Mouse (Mus musculus) ES-E14 (cell line): ENCODE measurements at regions not wholly inside any gene's neighbourhood (a gene's known extent, or its start where the extent isn't known, plus 50 kb on each side); places are given as distances from the start of the nearest gene placed in this dataset.

Source experiments
- DNase-seq: peaks from one replicate; pipeline ENCODE4 v3.0.0-alpha.2; 2013; ENCODE audit warnings: low read depth, low spot score
- H3K27ac ChIP-seq: 2 replicates; pipeline ENCODE4 v1.5.1; 2012; ENCODE audit warnings: low read depth, mild to moderate bottlenecking, low read length, moderate library complexity, mixed read lengths; ENCODE audit not compliant: poor library complexity, insufficient read depth, severe bottlenecking
- H3K36me3 ChIP-seq: 2 replicates; pipeline ENCODE4 v1.6.1; 2012; ENCODE audit warnings: mild to moderate bottlenecking, low read length, moderate library complexity, mixed read lengths; ENCODE audit not compliant: control insufficient read depth, poor library complexity, insufficient read depth, severe bottlenecking
- H3K4me1 ChIP-seq, 2 experiments: fragments of 150-350 bp in 1 of 2; sonication (generic) in 1 of 2; 2 replicates each; pipeline ENCODE4 v1.6.1; 2012; ENCODE audit warnings: low read length in 2 of 2, mild to moderate bottlenecking in 1 of 2, mixed read lengths in 1 of 2; ENCODE audit not compliant: control insufficient read depth in 2 of 2, insufficient read depth in 2 of 2, poor library complexity in 1 of 2
- H3K4me3 ChIP-seq, 2 experiments: fragments of 150-350 bp in 1 of 2; sonication (generic) in 1 of 2; 2 replicates each; pipeline ENCODE4 v1.5.1; 2012; ENCODE audit warnings: low read length in 2 of 2, low read depth in 1 of 2, mild to moderate bottlenecking in 1 of 2, mixed read lengths in 1 of 2; ENCODE audit not compliant: insufficient read depth in 1 of 2, poor library complexity in 1 of 2, severe bottlenecking in 1 of 2
- H3K9ac ChIP-seq: 2 replicates; pipeline ENCODE4 v1.6.1; 2012; ENCODE audit warnings: low read depth, mild to moderate bottlenecking, low read length, mixed read lengths; ENCODE audit not compliant: poor library complexity, insufficient read depth, severe bottlenecking
- H3K9me3 ChIP-seq: fragments of 150-350 bp; sonication (generic); 2 replicates; pipeline ENCODE4 v1.6.1; 2012; ENCODE audit warnings: low read depth, mild to moderate bottlenecking, low read length; ENCODE audit not compliant: control insufficient read depth, insufficient read depth
- CHD2 ChIP-seq: IDR thresholded peaks from 2 replicates; pipeline ENCODE4 v1.6.1; 2014; ENCODE audit warnings: mild to moderate bottlenecking, low read depth, low read length, inconsistent platforms
- HCFC1 ChIP-seq: IDR thresholded peaks from 2 replicates; pipeline ENCODE4 v1.6.1; 2012; ENCODE audit warnings: low read length, inconsistent platforms, borderline replicate concordance; ENCODE audit not compliant: insufficient read depth
- MAFK ChIP-seq: IDR thresholded peaks from 2 replicates; pipeline ENCODE4 v1.6.1; 2014; ENCODE audit warnings: mild to moderate bottlenecking, low read depth, low read length, inconsistent platforms; ENCODE audit not compliant: insufficient read depth
- ZC3H11A ChIP-seq: IDR thresholded peaks from 2 replicates; pipeline ENCODE4 v1.6.1; 2012; ENCODE audit warnings: low read depth, mild to moderate bottlenecking, inconsistent platforms, low read length, borderline replicate concordance
- ZNF384 ChIP-seq: IDR thresholded peaks from 2 replicates; pipeline ENCODE4 v1.6.1; 2012; ENCODE audit warnings: low read depth, low read length, inconsistent platforms
- in situ Hi-C, 2 experiments: fragments of 600-800 bp; cut with MboI; formaldehyde crosslinking; loops; one replicate each; pipeline ENCODE4 v1.15.1; 2025; ENCODE audit warnings: low sequenced_read_pairs in 2 of 2, inconsistent platforms in 1 of 2; ENCODE audit not compliant: unreplicated experiment in 2 of 2

GRCm38 (mm10) chr9:34381601-34382000, 104.1 kb upstream of the Kirrel3 start:
- no peak for DNase-seq
- Histone ChIP-seq H3K4me3 (no peak overlapping the region), H3K9me3 (no peaks in the 10 kb centered on the region), H3K27ac (no peak overlapping the region), H3K9ac (no peak overlapping the region), H3K4me1 (peaks cover 0 to 3% of the 10 kb centered on the region in 2 experiments; a peak in 1 of 4 replicates), H3K36me3 (no peaks in the 10 kb centered on the region)
- in situ Hi-C loops, result no loop called here
- TF ChIP-seq ZC3H11A (no peak), ZNF384 (no peak), CHD2 (no peak), MAFK (no peak), HCFC1 (no peak)

- in situ Hi-C loops, result no loop called here
Observed at GRCm38 (mm10) chr9:34382208-34382607, 103.5 kb upstream of the Kirrel3 start.

GRCm38 (mm10) chr9:34386071-34386470, 99.6 kb upstream of the Kirrel3 start:
- in situ Hi-C loops, result no loop called here
- DNase-seq, result no peak
- H3K4me1 ChIP-seq, result peaks cover 0 to 3% of the 10 kb centered on the region in 2 experiments; a peak in 1 of 4 replicates
- no peaks in the 10 kb centered on the region for H3K9me3 ChIP-seq
- no peaks in the 10 kb centered on the region for H3K36me3 ChIP-seq
- TF ChIP-seq ZC3H11A (no peak), MAFK (no peak), ZNF384 (no peak), CHD2 (no peak), HCFC1 (no peak)
- no peak overlapping the region for H3K9ac ChIP-seq
- H3K4me3 ChIP-seq, result no peak overlapping the region
- H3K27ac ChIP-seq, result no peak overlapping the region

More at GRCm38 (mm10) chr9:34382208-34382607, 103.5 kb upstream of the Kirrel3 start:
- DNase-seq, result peak; percentile 12
- no peak overlapping the region for H3K27ac ChIP-seq
- no peak overlapping the region for H3K9ac ChIP-seq
- no peaks in the 10 kb centered on the region for H3K36me3 ChIP-seq
- H3K4me1 ChIP-seq, result peaks cover 0 to 3% of the 10 kb centered on the region in 2 experiments; a peak in 1 of 4 replicates
- no peak for TF ChIP-seq CHD2
- 0 out of 2 replicates have a peak, but pooled peaks have one; percentile 6 for TF ChIP-seq ZNF384
- H3K4me3 ChIP-seq, result no peak overlapping the region
- H3K9me3 ChIP-seq, result no peaks in the 10 kb centered on the region

GRCm38 (mm10) chr9:34393042-34393441, 92.7 kb upstream of the Kirrel3 start:
- DNase-seq, result no peak
- H3K27ac ChIP-seq, result no peak overlapping the region
- no peaks in the 10 kb centered on the region for H3K9me3 ChIP-seq
- no peak overlapping the region for H3K9ac ChIP-seq
- H3K4me3 ChIP-seq, result no peak overlapping the region
- no peaks in the 10 kb centered on the region for H3K36me3 ChIP-seq
- H3K4me1 ChIP-seq, result no peaks in the 10 kb centered on the region
- in situ Hi-C loops, result no loop called here
- TF ChIP-seq ZC3H11A (no peak), ZNF384 (no peak), CHD2 (no peak), MAFK (no peak), HCFC1 (no peak)
